Mouse (Mus musculus): Measurements from ENCODE around the gene Spdef.
A peak's percentile ranks its signal among the peaks of the same experiment; 100 is the strongest.

Gene Spdef

DNA sequence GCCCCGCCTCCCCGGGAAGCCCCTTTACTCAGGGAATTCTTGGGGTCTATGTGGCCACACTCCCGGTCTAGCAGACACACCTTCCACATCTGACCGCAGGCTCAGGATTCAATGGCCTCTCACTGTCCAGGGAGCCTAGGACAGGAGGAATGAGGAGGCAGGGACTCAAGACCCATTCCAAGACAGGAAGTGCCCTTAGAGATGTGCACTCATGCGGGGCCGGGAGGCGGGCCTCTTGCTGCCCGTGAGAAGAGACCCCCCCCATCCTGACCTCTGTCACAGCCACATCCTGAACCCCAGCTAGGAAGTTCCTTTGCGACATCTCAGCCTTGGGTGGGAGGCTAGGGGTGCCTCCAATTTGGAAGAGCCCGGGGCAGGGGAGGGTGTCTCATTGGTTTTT, 3.7 kb downstream of the Spdef start:
- DNase-seq (ENCODE audit: extremely low spot score) = no peak

DNA sequence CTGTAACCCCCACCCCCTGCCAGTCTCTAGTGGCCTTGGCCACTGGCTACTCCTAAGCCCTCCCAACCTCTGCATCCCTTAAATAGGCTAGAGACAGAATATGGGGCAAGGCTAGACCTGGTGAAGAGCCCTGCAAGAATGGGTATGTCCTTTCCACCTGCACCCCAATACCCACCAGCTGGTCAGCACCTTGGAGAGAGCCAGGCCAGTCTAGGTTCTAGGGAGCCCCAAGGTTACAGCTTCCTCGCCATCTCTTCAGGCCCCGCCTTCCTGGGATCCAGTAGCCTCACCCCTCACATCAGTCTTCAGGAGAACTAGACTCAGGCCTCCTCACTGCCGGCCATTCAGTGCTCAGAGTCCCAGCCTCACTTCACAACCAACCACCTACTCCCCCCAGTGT, 4.4 kb downstream of the Spdef start:
- DNase-seq (ENCODE audit: extremely low spot score) = no peak

DNA sequence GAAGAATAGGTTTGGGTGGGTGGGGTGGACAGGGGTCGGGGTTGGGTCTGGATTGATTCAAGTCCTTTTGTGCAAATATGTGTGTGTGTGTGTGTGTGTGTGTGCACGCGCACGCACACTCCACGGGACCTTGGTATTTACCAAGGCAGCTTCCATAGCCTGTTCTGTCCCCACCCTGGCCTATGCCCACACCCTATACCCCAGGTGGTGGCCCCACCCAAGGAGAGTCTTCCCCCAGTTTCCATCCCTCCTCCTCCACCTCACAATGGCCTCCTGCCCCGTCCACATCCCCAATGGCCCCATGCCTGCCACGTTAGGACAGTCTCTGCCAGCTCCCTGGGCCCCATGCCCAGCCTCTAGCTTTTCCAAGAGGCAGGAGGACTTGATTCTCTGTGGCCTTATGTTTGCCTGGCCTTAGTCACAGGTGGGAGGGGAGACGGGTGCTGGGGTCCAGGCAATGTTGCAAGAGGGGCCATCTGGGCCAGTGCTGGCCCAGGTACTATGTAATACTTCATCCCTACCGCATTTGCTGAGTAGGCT, 7.6 kb downstream of the Spdef start:
- no peak for DNase-seq (ENCODE audit: extremely low spot score)

- DNase-seq (ENCODE audit: extremely low spot score) = no peak
Measured at GRCm38 (mm10) chr17:27720326-27720725, 8.4 kb downstream of the Spdef start.

DNA sequence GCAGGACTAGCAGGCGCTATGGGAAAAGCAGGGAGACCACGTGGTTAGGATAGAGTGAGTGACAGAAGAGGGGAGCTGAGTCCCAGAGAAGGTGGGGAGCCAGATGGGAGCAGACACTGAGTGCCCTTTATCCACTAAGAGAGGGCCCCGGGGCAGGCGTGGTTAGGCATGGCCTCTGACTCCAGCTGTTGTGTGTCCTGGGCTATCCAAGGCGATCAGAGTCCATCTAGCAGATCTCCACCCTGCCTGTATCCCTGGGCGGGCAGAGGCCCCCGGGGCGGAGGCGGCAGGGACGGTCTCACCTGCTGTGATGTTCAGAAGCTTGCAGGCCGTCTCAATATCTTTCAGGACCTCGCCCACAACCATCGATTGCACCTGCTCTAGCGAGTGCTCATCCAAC, 9.1 kb downstream of the Spdef start:
- DNase-seq (ENCODE audit: extremely low spot score) = no peak

DNA sequence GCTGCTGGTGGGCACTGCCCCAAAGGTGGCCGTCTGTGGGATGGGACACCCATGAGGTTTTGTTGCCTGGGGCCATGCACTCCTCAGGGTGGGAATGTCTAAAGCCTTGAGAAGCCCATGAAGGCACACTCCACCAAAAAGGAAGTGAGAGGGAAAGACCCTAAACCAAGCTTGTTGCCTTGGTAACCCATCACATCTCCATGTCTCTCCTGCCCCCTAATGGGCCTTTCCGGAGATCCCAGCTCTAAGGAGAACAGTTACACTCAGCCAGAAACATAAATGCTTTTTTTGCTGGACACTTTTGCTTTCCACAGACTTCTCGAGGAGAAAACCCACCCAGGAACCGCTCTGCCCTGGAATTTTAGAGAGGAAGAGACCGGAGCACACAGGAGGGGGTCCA, 10.5 kb downstream of the Spdef start:
- DNase-seq (ENCODE audit: extremely low spot score) = no peak

- DNase-seq (ENCODE audit: extremely low spot score) = peak; percentile 70
Measured at GRCm38 (mm10) chr17:27716804-27717203, 12.0 kb downstream of the Spdef start.

GRCm38 (mm10) chr17:27712832-27713231, 15.9 kb downstream of the Spdef start:
- no peak for DNase-seq (ENCODE audit: extremely low spot score)

GRCm38 (mm10) chr17:27709650-27710049, 19.1 kb downstream of the Spdef start:
- no peak for DNase-seq (ENCODE audit: extremely low spot score)

- DNase-seq (ENCODE audit: extremely low spot score) = peak; percentile 99
Measured at GRCm38 (mm10) chr17:27707954-27708661, 20.6 kb downstream of the Spdef start.

DNA sequence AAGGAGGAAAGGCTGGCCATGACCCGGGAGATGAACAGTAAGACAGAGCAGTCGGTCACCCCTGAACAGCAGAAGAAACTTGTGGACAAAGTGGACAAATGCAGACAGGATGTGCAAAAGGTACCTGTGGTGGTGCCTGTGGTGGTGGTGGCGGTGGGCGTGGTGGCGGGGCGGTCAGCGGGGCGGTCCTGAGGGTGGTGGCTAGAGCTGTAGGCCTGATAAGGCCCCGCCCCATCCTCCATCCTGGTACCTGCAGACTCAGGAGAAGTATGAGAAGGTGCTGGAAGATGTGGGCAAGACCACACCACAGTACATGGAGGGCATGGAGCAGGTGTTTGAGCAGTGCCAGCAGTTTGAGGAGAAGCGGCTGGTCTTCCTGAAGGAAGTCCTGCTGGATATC, 23.1 kb downstream of the Spdef start:
- DNase-seq (ENCODE audit: extremely low spot score) = no peak

GRCm38 (mm10) chr17:27703961-27704621, 24.7 kb downstream of the Spdef start:
- DNase-seq (ENCODE audit: extremely low spot score) = no peak

GRCm38 (mm10) chr17:27702518-27702917, 26.2 kb downstream of the Spdef start:
- DNase-seq (ENCODE audit: extremely low spot score) = peak; percentile 83

DNA sequence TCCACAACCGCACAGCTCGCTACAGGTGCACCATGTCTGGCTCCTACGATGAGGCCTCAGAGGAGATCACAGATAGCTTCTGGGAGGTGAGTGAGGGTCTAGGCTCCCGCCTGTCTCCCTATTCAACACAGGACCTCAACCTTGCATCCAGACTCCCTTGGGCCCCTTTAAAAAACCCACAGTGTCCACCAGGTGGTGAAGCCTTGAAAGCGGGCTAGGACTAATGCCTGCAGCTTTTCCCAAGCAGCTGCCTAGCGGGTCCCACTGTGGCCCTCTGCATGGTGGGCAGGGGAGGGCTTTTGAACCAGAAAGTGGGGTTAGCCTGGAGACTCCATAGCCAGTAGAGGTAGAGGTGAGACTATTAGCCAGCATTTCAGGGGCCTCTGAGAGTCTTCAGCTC, 26.9 kb downstream of the Spdef start:
- no peak for DNase-seq (ENCODE audit: extremely low spot score)

DNA sequence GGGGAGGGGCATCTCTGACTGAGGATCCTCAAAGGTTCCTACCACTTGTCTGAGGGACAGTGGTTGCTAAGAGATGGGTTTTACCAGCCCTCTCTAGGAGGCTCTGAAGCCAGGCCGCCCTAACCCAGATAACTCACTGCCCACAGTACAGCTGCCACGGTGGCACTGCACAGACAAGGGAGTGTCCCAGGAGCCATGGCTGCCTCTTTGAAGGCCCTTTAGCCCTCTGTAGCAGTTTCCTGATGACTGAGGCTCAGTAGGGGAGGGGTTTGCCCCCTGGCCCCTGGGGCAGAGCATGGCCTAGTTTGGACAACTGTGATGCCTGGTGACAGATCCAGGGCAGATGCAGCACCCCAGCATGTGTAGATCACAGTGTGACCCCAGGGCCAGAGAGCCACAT, 27.9 kb downstream of the Spdef start:
- DNase-seq (ENCODE audit: extremely low spot score) = no peak

DNA sequence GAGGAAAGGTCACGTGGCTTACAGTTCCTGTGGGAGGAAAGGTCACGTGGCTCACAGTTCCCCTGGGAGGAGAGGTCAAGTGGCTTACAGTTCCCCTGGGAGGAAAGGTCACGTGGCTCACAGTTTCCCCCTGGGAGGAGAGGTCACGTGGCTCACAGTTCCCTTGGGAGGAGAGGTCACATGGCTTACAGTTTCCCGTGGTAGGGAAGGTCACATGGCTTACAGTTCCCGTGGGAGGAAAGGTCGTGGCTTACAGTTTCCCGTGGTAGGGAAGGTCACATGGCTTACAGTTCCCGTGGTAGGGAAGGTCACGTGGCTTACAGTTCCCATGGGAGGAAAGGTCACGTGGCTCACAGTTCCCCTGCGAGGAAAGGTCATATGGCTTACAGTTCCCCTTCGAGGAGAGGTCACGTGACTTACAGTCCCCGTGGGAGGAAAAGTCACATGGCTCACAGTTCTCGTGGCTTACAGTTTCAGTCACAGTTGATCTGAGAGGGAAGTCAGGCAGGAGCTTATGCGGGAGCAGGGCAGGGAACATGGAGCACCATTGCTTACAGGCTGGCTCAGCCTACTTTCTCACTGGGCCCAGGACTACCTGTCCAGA, 29.0 kb downstream of the Spdef start:
- no peak for DNase-seq (ENCODE audit: extremely low spot score)

- no peak for DNase-seq (ENCODE audit: extremely low spot score)
Measured at GRCm38 (mm10) chr17:27690993-27691693, 37.6 kb downstream of the Spdef start.

DNA sequence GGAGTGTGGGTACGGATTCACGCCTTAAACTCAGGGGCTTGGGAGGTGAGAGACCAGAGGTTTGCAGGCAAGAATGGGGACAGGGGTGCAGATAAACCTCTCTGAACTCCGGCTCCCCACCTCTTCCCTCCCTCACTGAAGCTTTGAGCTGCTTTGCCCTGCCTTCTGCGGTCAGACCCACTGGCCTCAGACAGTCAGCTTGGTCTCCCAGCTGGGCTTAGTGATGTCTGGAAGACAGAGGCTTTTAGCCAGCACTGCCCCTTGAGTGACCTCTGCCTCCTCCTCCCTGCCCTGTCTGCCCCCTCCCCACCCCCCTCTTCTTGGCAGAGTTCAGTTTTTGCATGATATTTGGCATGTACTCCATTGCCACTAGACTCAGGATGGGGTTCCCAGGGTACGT, 42.4 kb downstream of the Spdef start:
- DNase-seq (ENCODE audit: extremely low spot score) = no peak

DNA sequence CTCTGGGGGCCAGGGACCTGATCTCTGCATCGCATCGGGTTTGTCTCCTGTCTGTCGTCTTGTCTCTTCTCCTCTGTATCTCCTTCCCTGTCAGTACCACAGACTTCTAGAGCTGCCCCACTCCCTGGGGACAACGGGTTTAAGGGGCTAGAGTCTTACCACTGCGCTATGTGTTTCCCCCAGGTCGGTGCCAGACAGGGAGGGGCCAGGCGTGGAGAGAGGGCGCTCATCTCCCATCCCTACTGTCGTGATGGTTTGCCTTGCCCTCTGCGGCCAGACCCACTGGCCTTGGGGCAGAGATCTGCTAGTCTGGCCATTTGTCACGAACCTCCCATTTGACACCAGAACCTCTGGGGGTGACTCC, 43.2 kb downstream of the Spdef start:
- no peak for DNase-seq (ENCODE audit: extremely low spot score)

GRCm38 (mm10) chr17:27684886-27685549, 43.7 kb downstream of the Spdef start:
- peak; percentile 79 for DNase-seq (ENCODE audit: extremely low spot score)

- DNase-seq (ENCODE audit: extremely low spot score) = no peak
Measured at GRCm38 (mm10) chr17:27678924-27679813, 49.6 kb downstream of the Spdef start.
